Mouse (Mus musculus): ENCODE measurements around the gene Dph3.

Gene Dph3

DNA sequence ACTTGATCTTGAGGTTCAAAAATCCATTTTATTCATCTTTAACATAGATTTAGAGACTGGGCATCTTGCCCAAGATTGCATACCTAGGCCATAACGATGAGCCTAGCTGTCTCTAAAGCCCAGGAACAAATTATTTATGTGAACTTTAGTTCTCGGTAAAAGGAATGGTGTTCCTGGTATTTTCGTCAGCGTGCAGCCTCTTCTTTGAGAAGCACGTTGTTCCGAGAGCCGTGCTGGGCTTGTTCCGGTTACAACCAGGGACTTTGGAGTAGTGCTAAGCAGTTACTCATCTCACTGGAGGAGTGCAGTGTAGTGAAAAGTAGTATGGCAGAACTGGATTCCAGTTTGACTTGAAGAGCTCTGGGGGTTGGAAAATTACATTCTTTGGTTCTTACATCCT is 697 bp upstream of the Dph3 start:
- peak; percentile 73 for DNase-seq (ENCODE audit: extremely low read depth, low read depth)

DNA sequence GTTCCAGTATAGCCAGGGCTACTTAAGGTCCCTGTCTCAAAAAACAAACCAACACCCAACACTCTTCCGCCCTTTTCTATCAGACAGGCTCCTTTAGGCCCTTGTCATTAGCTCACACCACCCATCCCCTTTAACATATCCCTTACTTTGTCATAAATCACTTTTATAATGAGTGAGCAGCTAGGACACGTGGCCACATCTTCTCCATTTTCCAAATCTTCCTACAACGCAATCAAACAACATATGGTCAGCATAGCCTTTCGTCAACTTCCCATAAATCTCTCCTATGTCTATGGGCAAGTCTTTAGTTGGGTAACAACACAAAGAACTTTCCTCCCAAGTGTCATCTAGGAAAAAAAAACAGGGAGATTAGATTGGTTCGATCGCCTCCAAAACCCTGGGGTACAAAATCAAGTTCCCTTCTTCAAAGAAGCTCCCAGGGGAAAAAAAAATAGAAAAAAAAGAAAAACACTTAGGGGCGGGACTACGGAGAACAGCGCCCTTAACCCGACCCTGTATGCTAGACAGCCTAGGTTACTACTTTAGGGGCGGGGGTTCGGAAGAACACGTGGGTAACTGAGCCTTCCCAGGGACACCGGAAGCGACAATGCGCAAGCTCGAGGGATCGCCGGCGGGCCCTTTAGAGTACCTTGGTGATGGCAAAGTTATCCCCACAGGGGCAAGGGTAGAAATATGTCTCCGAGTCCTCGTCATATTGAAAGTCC is 606 bp downstream of the Dph3 start, which contains the start of gene Oxnad1:
Oxnad1 (plus strand) TSS at position 614 of the 725 bp plus-strand sequence.
- DNase-seq (ENCODE audit: extremely low read depth, low read depth): peak; percentile 91

DNA sequence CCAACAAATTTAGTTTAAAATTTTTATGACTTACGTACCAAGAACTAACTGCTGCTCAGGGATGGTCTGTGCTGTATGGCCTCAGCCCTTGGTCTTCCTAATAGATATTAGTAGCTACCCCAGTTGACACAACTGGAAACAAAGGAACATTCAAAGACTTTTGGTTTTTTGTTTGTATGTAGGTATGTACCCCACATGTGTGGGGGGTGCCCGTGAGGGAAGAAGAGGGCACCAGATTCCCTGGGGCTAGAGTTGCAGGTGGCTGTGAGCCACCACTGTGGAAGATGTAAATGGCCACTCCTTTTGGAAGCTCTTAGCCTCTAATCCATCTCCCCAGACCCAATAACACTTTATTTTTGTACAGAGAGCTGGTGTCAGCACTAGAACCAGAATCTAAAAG is 2.1 kb downstream of the Dph3 start:
- no peak for DNase-seq (ENCODE audit: extremely low read depth, low read depth)

DNA sequence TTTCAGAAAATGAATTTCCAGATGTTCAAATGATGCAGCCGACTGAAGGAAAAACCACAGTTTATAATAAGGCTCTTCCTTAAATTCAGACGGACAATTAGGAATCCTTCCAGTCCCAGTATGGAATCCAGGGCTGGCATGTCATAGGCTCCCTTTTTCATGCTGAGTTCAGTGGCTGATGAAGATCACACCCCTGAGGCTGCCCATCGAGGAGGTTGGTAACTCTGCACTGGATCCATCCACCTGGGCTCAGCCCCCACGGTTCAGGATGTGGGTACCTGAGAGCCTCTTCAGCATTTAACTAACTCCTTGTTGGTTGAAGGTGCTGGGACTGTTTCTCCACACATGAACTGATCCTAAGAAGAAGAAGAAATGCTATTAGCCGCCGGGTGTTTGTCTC is 2.6 kb downstream of the Dph3 start:
- DNase-seq (ENCODE audit: extremely low read depth, low read depth): no peak

DNA sequence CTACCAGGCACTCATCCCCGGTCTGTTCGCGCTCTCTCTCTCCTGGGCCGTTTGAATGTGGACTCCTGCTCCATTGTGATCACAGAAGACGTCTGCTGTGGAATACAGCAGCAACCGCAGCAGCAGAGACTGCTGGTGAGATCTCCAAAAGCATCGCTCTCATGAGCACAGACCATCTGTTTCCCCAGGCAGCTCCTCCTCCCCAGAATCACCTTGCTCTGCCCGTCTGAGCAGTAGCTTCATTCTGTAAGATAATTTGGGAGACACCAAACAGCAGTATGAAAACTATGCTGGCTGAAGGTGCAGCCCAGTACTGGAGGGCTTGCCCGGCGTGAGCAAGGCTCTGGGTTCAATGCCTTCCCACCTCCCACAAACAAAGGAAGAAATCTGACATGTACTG is 4.5 kb downstream of the Dph3 start:
- DNase-seq (ENCODE audit: extremely low read depth, low read depth): no peak

DNA sequence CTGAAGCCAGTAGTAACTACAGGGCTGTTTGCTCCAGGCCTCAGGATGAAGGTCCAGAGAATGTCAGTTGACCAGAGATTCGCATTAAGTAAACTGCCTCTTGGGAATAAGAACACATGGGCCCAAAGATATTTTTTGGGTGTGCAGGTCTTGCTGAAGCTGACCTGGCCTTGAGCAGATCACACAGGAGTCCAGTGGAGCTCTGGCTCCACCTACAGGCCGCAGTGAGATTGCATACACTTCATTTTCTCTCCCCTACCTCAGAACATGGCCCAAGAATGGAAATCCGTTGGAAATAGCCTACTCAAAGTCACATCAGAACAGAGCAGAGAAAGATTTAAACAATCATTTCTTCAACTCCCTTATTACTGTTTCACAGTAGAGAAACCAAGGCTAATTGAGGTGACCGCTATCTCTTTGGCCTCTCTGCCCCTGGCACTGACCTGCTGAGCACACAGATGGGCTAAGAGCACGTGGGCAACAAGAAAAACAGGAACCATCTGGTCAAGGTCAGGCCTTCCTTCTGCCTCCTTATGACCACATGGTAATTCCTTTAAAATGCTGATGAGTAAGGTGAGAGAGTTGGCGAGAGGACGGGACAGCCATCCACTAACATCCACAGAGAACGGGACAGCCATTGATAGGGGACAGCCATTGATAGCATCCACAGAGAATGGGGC is 8.5 kb downstream of the Dph3 start:
- peak; percentile 50 for DNase-seq (ENCODE audit: extremely low read depth, low read depth)

DNA sequence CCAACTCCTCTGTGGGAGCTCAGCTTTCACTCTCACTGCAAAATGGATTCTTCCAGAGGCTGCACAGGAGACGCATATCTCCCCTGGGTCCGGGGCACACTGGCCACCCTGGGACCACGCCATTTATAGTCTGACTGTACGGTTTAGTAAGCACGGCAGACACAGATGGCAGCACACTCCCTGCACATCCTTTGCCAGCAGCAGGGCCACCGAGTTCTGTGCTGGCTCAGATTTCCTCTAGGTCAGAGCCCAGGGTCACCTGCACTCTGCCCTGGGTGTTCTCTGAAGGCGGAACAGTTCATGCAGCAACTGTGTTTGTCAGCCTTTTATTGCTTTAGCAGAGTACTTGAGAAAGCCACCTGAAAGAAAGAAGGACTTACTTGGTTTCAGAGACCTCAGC is 11.6 kb downstream of the Dph3 start:
- no peak for DNase-seq (ENCODE audit: extremely low read depth, low read depth)

DNA sequence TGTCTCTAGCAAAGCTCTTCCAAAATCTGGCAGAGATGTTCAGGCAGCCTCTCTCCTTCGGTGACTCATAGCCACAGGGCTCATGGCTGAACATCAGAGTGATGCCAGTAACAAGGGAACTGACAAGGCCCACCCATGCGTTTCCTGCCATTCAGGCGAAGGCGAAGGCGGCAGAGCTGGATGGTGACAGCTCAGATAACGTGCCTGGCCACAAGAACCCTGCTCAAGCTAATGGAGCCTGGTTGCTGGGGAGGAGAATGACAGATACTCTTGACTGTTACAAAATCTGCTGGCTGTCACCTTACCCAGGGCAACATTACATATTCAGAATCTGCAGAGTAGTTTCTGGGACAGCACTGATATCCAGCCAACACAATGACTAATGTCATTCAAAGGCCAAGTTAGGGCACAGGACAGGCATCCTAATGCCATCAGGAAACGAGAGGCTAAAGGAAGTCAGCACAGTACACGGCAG is 12.3 kb downstream of the Dph3 start:
- peak; percentile 65 for DNase-seq (ENCODE audit: extremely low read depth, low read depth)

DNA sequence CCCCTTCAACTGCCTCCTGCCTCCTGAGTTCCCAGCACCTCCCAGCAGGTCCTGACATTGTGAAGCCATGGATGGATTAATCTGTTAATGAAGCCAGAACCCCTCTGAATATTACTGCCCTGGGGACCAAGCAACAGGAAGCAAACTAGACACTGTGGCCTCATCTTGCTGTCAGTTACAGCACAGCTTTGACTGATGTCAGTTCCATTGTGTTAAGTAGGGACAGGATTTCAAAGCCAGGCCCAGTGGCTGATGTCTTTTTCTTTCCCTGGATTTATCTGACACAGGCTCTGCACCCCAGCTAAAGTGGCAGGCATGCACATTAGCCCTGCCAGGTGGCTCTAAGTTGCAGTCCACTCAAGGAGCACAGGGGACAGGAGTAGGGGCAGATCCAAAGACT is 12.7 kb downstream of the Dph3 start:
- DNase-seq (ENCODE audit: extremely low read depth, low read depth): no peak

DNA sequence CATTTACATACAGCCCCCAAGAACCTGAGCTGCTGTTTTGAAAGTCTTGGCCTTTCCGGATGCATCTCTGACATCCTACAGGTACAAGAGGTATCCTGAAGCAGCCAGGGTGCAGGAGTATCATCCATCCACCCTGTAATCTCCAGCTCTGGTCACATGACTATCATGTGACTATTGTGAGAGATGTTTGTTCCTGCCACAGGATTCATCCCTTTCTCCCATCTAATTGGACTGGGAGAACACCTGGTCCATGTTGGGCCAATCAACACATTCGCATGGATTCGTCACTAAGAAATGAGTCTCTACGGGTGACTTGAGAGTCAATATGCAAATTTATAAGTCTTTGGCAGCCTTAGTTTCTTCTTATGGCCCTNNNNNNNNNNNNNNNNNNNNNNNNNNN is 24.1 kb downstream of the Dph3 start:
- no peak for DNase-seq (ENCODE audit: extremely low read depth, low read depth)

DNA sequence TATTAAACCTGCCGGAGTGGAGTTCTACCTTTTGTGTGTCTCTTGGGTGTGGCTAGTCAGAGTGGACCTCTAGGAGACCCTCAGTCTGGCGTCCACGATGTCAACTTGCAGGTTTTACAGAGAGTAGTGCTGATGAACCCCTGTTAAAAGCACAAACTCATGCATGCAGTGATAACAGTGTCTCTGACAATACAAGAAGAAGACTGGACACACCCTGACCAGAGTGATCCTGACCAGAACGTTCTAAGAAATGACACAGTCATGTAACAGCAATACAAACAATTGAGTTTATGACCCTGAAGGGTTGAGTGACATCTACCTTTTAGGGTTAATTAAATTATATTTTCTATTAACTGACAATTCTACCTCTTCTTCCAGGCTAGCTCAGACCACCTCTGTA is 27.9 kb downstream of the Dph3 start:
- no peak for DNase-seq (ENCODE audit: extremely low read depth, low read depth)

DNA sequence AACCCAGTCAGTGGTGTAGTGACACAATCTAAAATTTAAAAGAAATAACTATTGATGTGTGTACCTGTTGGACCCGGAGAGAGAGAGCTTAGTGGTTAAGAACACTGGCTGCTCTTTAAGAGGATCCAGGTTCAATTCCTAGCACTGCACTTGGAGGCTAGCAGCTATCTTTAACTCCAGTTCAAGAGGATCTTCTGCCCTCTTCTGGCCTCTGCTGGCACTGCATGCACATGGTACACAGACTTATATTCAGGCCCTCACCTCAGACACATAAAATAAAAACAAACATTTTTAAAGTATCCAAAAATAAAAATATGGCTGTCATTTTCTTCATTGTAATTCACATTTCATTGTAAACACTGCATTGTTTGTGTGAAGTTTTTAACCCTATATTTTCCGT is 28.9 kb downstream of the Dph3 start:
- no peak for DNase-seq (ENCODE audit: extremely low read depth, low read depth)

DNA sequence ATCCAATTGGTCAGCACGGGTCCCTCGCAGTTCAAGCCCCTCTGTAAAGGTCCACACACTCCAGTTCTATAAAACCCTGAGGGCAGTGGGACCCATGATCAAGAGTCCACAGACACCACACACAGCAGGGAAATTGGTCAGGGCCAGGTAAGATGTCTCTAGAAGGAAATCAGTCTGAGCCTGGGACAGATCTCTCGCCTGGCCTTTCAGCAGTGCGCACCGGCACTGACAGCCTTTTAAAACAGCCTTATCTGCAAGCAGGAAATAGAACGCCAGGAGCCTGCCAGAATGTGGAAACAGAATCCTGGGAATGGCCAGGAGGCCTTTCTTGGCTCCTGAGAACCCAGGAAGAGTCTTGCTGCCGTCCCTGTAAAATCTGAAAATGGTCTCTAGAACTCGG is 29.7 kb downstream of the Dph3 start:
- DNase-seq (ENCODE audit: extremely low read depth, low read depth): no peak

DNA sequence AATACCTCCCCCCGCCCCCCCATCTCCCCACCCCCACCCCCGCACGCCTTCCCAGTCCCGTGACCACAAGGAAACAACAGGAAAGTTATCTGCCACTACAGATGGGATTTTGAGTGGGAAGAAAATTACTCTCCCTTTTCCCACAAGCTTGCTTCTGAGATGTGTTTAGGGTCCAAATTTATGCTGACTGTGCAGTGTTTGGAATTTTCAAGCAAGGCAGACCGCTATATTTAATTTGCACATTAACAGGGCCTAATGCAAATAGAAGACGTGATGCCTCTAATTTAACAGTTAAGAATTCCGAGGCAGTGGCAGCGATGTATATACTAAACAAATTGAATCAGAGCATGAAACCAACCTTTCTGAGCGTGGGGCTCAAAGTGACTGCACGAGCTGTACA is 30.7 kb downstream of the Dph3 start:
- DNase-seq (ENCODE audit: extremely low read depth, low read depth): no peak

DNA sequence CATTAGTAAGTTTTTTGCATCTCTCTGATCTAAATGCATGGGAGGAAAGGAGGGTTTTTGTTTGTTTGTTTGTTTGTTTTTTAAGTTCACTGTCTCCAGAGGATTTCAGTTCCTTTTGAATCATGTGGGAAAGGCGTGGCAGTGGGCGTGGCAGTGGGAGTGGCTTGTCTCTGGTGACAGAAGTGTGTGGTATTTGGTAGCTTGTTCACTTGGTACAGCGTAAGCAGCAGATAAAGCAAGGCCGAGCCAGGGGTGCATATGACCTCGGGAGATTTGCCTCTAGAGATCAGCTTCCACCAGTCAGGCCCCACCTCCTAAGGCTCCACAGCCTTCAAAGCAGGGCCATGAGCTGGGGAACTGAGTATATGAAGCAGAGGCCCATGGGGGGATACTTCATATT is 31.6 kb downstream of the Dph3 start:
- no peak for DNase-seq (ENCODE audit: extremely low read depth, low read depth)

DNA sequence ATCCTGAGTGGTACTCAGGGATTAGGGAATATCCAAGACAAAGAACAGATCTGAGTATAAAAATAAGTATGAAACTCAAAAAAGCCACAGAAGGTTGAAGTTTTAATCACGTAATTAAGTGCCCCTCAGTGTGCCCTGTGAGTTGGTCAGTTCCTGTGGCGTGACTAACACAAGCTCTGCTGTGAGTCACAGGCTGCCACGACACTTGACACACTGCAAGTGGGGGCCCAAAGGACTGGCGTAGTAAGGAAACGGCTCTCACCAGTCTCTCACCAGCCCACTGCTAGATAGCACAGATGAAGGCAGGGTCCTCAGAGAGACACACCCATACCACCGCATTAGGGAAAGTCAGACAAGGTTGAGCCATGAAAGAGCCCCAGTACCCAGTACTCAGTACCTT is 35.4 kb downstream of the Dph3 start:
- no peak for DNase-seq (ENCODE audit: extremely low read depth, low read depth)

DNA sequence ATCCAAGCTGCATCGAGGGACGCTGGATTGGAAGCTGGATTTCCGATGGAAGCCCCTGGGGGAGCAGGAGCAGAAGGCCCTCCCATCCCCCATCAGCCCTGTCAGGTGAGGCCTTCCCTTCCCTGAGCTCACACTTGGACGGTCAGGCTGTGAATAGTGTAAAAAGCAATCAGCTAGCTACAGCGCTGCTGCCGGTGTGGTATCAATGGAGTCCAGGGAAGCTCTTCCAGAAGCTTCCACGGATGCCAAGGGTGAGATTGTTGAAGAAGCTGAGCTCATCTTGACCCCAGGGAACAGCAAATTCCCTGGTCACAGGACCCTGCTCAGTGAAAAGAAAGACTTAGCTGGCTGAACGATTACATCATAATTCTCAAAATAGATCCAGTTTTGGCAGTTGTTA is 39.2 kb downstream of the Dph3 start:
- DNase-seq (ENCODE audit: extremely low read depth, low read depth): no peak

DNA sequence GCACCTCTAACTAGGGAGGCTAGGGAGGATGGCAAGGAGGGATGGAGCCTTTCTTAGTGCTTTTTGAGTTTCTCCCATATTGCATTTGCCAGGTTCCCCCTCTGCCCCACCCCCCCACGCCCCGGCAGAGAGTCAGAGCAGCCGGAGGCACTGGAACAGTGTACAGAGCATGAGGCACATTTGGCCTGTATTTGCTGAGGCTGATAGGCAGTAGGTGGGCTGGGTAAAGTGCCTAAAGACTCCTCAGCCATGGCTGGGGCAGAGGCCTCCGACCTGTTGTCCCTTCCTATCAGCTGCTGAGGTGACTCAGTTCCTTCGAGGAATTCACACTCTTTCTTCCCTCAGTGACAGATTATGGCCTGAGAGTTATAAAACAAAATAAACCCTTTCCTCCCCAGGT is 43.4 kb downstream of the Dph3 start:
- DNase-seq (ENCODE audit: extremely low read depth, low read depth): no peak

DNA sequence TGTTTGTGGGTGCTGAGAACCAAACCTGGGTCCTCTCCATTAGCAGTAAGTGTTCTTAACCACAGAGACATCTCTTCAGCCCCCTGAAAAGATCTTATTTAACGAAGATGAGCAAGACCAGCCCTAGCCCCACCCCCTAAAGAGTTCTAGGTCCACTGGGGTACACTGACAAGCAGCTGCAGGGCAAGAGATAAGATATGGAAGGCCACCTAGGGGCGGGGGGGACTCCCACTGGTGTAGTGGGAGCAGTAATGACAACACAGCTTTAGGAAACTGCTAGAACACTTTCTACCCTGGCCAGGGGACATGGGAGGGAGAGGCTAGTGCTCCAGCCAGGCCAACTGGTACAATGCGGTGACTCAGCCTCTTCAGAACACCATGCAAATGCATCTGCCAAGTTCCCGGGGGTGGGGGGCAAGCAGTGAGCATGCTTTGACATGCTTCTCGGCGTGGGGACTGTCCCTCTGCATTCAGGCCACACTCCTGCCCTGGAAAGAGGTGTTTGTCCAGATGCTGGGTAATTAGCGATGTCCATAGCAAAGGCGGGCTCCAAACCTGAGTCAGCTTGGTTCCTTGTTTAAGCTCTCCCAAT is 47.8 kb downstream of the Dph3 start:
- peak; percentile 36 for DNase-seq (ENCODE audit: extremely low read depth, low read depth)

DNA sequence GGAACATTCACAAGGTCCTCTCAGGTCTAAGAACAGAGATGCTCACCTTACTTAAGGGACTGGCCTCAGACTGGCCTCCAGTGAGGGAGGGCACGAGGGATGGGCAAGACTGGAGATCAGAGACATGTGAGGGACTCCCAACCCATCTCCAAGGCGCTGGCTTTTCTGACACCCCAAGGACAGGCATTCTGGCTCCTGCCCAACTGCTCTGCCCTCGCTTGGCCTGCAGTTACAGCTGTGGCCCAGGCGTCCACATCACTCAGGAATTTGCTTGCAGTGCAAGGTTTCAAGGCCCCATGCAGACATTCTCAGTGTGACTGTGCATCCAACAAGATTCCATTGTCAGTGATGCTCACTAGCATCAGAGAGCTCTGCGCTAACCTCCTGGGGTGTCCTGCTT is 49.0 kb downstream of the Dph3 start:
- no peak for DNase-seq (ENCODE audit: extremely low read depth, low read depth)

DNA sequence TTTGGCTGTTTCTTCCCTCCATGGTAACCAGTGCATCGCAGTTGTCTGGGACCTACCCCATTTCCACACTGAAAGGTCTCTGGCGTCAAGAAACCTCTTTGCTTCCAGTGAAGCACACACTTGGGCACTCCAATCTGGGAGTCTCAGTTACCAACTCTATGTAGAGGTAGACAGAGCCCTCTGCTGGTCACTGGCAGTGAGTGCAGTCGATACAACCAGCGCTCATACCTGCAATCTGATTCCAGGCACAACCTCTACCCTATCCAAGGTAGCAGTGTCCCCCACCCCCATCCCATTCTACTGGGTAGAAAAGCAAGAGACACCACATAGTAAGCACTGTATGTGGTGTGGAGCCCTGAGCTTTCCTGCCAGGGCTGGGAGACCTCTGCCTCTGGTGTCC is 53.0 kb downstream of the Dph3 start:
- peak; percentile 26 for DNase-seq (ENCODE audit: extremely low read depth, low read depth)

Measured in MEL-GATA-1-ER (cell line).